Mouse (Mus musculus) liver, adult 2 months (tissue): ENCODE data around the gene Abcg2.

Experiments
- CTCF ChIP-seq: fragments of 200-500 bp; IDR thresholded peaks from 2 replicates; pipeline ENCODE4 v1.5.1; 2011; ENCODE audit warnings: low read depth, low read length, control low read depth
- POLR2A ChIP-seq: fragments of 200-500 bp; IDR thresholded peaks from 2 replicates; pipeline ENCODE4 v1.6.1; 2011; ENCODE audit warnings: low read length, control low read depth; ENCODE audit not compliant: insufficient read depth; ENCODE audit errors: extremely low read depth

DNA sequence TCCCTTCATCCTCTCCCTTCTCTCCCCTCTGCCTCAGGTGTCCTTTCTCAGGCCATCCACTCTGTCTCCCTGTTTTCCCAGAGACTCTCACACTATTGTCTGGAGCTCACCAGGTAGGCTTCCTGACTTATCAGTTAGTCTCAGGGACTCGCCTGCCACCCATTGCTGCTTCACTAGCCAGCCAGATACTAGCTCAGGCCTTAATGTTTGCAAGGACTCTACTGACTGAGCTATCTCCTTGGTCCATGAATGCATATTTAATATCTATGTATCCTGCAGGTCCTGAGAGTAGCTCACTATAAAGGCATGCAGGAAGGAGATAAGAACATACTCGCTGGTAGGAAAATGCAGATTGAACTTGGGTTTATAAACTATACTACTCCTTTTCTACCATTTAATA, 57.9 kb downstream of the Abcg2 start:
- TF ChIP-seq CTCF, result no peak
- no peak for TF ChIP-seq POLR2A
